Mouse (Mus musculus) heart, embryonic 15.5 days (tissue): Measurements from ENCODE around the gene Gm21985. TPM values are rescaled to one million over a fixed set of nuclear protein-coding genes. Genes with fewer than 3 reads are reported as not detected.
"Not testable (repeated sequence)": the region's sequence is repeated elsewhere in the genome, so short reads cannot be mapped to it uniquely, and the experiment has no call there.

Source experiments
- ATAC-seq: fragments of 200-750 bp; cut with Nextera tagmentation; replicated peaks from 2 replicates; pipeline ENCODE4 v1.8.0; 2017; ENCODE audit warnings: low read depth, moderate TSS enrichment; ENCODE audit not compliant: insufficient number of reproducible peaks, insufficient read depth, low FRiP score
- H3K27ac ChIP-seq: fragments of 300-500 bp; sonication (generic); 2 replicates; pipeline ENCODE4 v1.5.1; 2015; ENCODE audit warnings: mild to moderate bottlenecking, inconsistent platforms
- H3K27me3 ChIP-seq: fragments of 300-500 bp; sonication (generic); 2 replicates; pipeline ENCODE4 v1.6.1; 2015; ENCODE audit warnings: inconsistent platforms
- H3K36me3 ChIP-seq: fragments of 300-500 bp; sonication (generic); 2 replicates; pipeline ENCODE4 v1.6.1; 2015; ENCODE audit warnings: mild to moderate bottlenecking, inconsistent platforms
- H3K4me1 ChIP-seq: fragments of 300-500 bp; sonication (generic); replicated peaks from 2 replicates; pipeline ENCODE4 v1.6.1; 2015; ENCODE audit warnings: inconsistent platforms
- H3K4me2 ChIP-seq: fragments of 300-500 bp; sonication (generic); 2 replicates; pipeline ENCODE4 v1.6.1; 2015; ENCODE audit warnings: inconsistent platforms, mild to moderate bottlenecking, moderate library complexity
- H3K4me3 ChIP-seq: fragments of 300-500 bp; sonication (generic); 2 replicates; pipeline ENCODE4 v1.5.1; 2015; ENCODE audit warnings: mild to moderate bottlenecking, inconsistent platforms
- H3K9ac ChIP-seq: fragments of 300-500 bp; sonication (generic); 2 replicates; pipeline ENCODE4 v1.6.1; 2015; ENCODE audit warnings: mild to moderate bottlenecking, inconsistent platforms
- H3K9me3 ChIP-seq: fragments of 300-500 bp; sonication (generic); replicated peaks from 2 replicates; pipeline ENCODE4 v1.6.1; 2016; ENCODE audit warnings: inconsistent platforms
- WGBS: fragments of 180-500 bp; shearing (Covaris S2); methylation state at CpG from one replicate; pipeline ENCODE4 v1.1.7; 2015; ENCODE audit warnings: mixed read lengths; 5-methylcytosine and 5-hydroxymethylcytosine counted together
- polyA plus RNA-seq: library from polyadenylated mRNA; unstranded; fragments of >200 nt; fragmentation: Nextera tagmentation; extraction: Ambion mirVana; gene quantifications from 2 replicates; pipeline ENCODE4 v1.2.1, GENCODE M21; 2015

The Gm21985 gene
- polyA plus RNA-seq, 1 experiment from 2014 or later: not detected

GRCm38 (mm10) chr2:112449597-112450296, 183.6 kb downstream of the Gm21985 start:
- peaks cover 3% of the 10 kb centered on the region for H3K4me1 ChIP-seq
- no peaks in the 10 kb centered on the region for H3K9me3 ChIP-seq
- no peak overlapping the region for H3K4me2 ChIP-seq
- ATAC-seq: no peak
- H3K4me3 ChIP-seq: no peak overlapping the region
- no peak overlapping the region for H3K9ac ChIP-seq
- 29% methylated on average over 4 of the region's 4 CpGs for WGBS
- no peaks in the 10 kb centered on the region for H3K36me3 ChIP-seq
- no peak overlapping the region for H3K27ac ChIP-seq
- H3K27me3 ChIP-seq: no peaks in the 10 kb centered on the region

- H3K9me3 ChIP-seq, H3K27me3 ChIP-seq, ATAC-seq, H3K4me3 ChIP-seq, H3K9ac ChIP-seq, H3K27ac ChIP-seq, H3K36me3 ChIP-seq, H3K4me1 ChIP-seq, H3K4me2 ChIP-seq: not testable (repeated sequence)
Measured at GRCm38 (mm10) chr2:112452513-112452912, 186.4 kb downstream of the Gm21985 start.

- H3K9ac ChIP-seq: peak overlapping the region; percentile 84
- H3K4me1 ChIP-seq: peaks cover 8% of the 10 kb centered on the region
- 27% methylated on average over 17 of the region's 17 CpGs for WGBS
- H3K27me3 ChIP-seq: no peaks in the 10 kb centered on the region
- peak overlapping the region; percentile 91 for H3K27ac ChIP-seq
- peak; percentile 41; the same call in 1 of the 2 replicates for ATAC-seq
- H3K4me3 ChIP-seq: peak overlapping the region; percentile 72
- H3K9me3 ChIP-seq: no peaks in the 10 kb centered on the region
- no peaks in the 10 kb centered on the region for H3K36me3 ChIP-seq
- peak overlapping the region; percentile 76 for H3K4me2 ChIP-seq
Measured at GRCm38 (mm10) chr2:112454125-112454861, 188.2 kb downstream of the Gm21985 start.

- ATAC-seq: peak; percentile 97
- H3K4me1 ChIP-seq: peaks cover 8% of the 10 kb centered on the region
- peak within 1 kb of the TSS; percentile 76 for H3K4me2 ChIP-seq
- H3K27ac ChIP-seq: peak within 1 kb of the TSS; percentile 91
- H3K36me3 ChIP-seq: peaks cover 2% of the 10 kb centered on the region
- H3K4me3 ChIP-seq: peak within 1 kb of the TSS; percentile 72
- H3K27me3 ChIP-seq: no peaks in the 10 kb centered on the region
- WGBS: under 1% methylated on average over 49 of the region's 49 CpGs
- H3K9ac ChIP-seq: peak within 1 kb of the TSS; percentile 84
- H3K9me3 ChIP-seq: no peaks in the 10 kb centered on the region
Measured at GRCm38 (mm10) chr2:112454862-112455564, 188.9 kb downstream of the Gm21985 start, which contains the start of gene Emc7. Emc7 (plus strand) TSS chr2:112454997.

Other genes starting within 250 kb of the Gm21985 start
- not detected in 2 replicates for gene Olfr1311, start 241.9 kb upstream of the Gm21985 start, polyA plus RNA-seq
- gene Olfr1312, start 216.1 kb upstream of the Gm21985 start, polyA plus RNA-seq: not detected in 2 replicates
- not detected in 2 replicates for gene Olfr1313, start 188.5 kb upstream of the Gm21985 start, polyA plus RNA-seq
- not detected in 2 replicates for gene Olfr1314, start 169.5 kb upstream of the Gm21985 start, polyA plus RNA-seq
- not detected in 2 replicates for gene Olfr1315-ps1, start 150.9 kb upstream of the Gm21985 start, polyA plus RNA-seq
- gene Olfr1316, start 131.3 kb upstream of the Gm21985 start, polyA plus RNA-seq: not detected in 2 replicates
- gene Olfr1317, start 126.0 kb upstream of the Gm21985 start, polyA plus RNA-seq: not detected in 2 replicates
- gene Olfr1318, start 112.1 kb upstream of the Gm21985 start, polyA plus RNA-seq: not detected in 2 replicates
- gene Lpcat4, start 26.8 kb upstream of the Gm21985 start, polyA plus RNA-seq: 10.4 and 11.9 TPM in 2 replicates
- gene Nutm1, start 7.0 kb upstream of the Gm21985 start, polyA plus RNA-seq: not detected in 2 replicates
- gene Nop10, start 4.4 kb upstream of the Gm21985 start, polyA plus RNA-seq: 159 and 160 TPM in 2 replicates
- gene Slc12a6, start 489 bp upstream of the Gm21985 start, polyA plus RNA-seq: 9.6 and 11.4 TPM in 2 replicates
- 92.2 and 97.4 TPM in 2 replicates for gene Emc4, start 101.7 kb downstream of the Gm21985 start, polyA plus RNA-seq
- gene Katnbl1, start 112.9 kb downstream of the Gm21985 start, polyA plus RNA-seq: 19.9 and 20.6 TPM in 2 replicates
- 16.4 and 17.5 TPM in 2 replicates for gene Emc7, start 188.7 kb downstream of the Gm21985 start, polyA plus RNA-seq
- gene Chrm5, start 214.5 kb downstream of the Gm21985 start, polyA plus RNA-seq: not detected in 2 replicates
- gene Aven, start 226.7 kb downstream of the Gm21985 start, polyA plus RNA-seq: 5.1 and 5.3 TPM in 2 replicates